7 mouse cellular contexts compared by ENCODE assay signal in the genomic region with DNA sequence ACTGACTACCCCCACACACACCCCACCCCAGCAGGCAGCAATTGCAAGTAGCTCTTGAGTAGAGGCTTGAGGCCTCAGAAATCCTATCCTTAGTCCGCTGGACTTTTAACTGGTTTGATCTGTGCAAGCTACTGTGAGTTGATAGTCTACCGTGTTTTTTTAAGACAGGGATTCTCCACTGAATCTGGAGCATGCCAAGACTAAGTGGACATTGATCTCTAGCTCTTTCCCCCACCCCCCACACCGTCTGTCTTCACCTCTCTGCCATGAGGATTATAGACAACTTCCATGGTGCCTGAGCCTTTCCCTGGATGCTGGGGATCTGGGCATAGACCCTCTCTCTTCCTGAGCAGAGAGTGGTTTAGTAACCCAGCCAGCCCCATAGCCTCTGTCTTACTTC.
"Had no signal": no experiment of that assay in that cellular context is flagged by ENCODE, and none has a peak within 500 bp of the region (broad histone marks: within the 10 kb centered on the region; RNA-seq: fewer than 3 reads in every experiment).

No protein-coding gene starts in this region.

- H3K9ac ChIP-seq: intestine, embryonic 15.5 days; limb, embryonic 15.5 days; liver, embryonic 13.5 days; midbrain, embryonic 12.5 days had no signal

- H3K36me3 ChIP-seq: intestine, embryonic 15.5 days; limb, embryonic 15.5 days; liver, embryonic 13.5 days; midbrain, embryonic 12.5 days had no signal

- ATAC-seq: intestine, embryonic 15.5 days had no signal

- DNase-seq: liver, embryonic 13.5 days; lung, adult 18-20 months; right cerebral cortex, postnatal 25 days had no signal

- H3K27ac ChIP-seq: intestine, embryonic 15.5 days; left cerebral cortex, adult 2 months; limb, embryonic 15.5 days; liver, embryonic 13.5 days; midbrain, embryonic 12.5 days had no signal

- H3K4me3 ChIP-seq: intestine, embryonic 15.5 days; left cerebral cortex, adult 2 months; limb, embryonic 15.5 days; liver, embryonic 13.5 days; midbrain, embryonic 12.5 days had no signal

- H3K4me2 ChIP-seq: intestine, embryonic 15.5 days; limb, embryonic 15.5 days; liver, embryonic 13.5 days; midbrain, embryonic 12.5 days had no signal

- H3K27me3 ChIP-seq: intestine, embryonic 15.5 days; limb, embryonic 15.5 days; liver, embryonic 13.5 days; midbrain, embryonic 12.5 days had no signal

- H3K4me1 ChIP-seq: intestine, embryonic 15.5 days; liver, embryonic 13.5 days had no signal

- H3K9me3 ChIP-seq: intestine, embryonic 15.5 days; limb, embryonic 15.5 days; liver, embryonic 13.5 days; midbrain, embryonic 12.5 days had no signal
